Mouse (Mus musculus): Measurements from ENCODE around the gene Bzw2. TPM values are rescaled to one million over a fixed set of nuclear protein-coding genes. Genes with fewer than 3 reads are reported as not detected.

The Bzw2 gene
- polyA plus RNA-seq, 1 experiment = 101 TPM

- no peaks in the 10 kb centered on the region for H3K79me2 ChIP-seq (ENCODE audit: control insufficient read depth, insufficient read depth)
- H3ac ChIP-seq (ENCODE audit: control insufficient read depth, insufficient read length, low read depth) = no peak overlapping the region
- H3K27me3 ChIP-seq (ENCODE audit: control insufficient read depth, insufficient read depth, insufficient read length) = no peaks in the 10 kb centered on the region
- H3K79me3 ChIP-seq (ENCODE audit: low read depth) = no peaks in the 10 kb centered on the region
- H3K36me3 ChIP-seq (ENCODE audit: control insufficient read depth, insufficient read depth) = peaks cover 52% of the 10 kb centered on the region
- no peak for TF ChIP-seq MYOD1 (IDR thresholded peaks at IDR 0.05; ENCODE audit: control insufficient read depth, insufficient read length, low read depth)
- TF ChIP-seq CEBPB (IDR thresholded peaks at IDR 0.05; ENCODE audit: low read depth) = no peak
- no peak for TF ChIP-seq FOSL1 (IDR thresholded peaks at IDR 0.05; ENCODE audit: insufficient read depth, low read length, poor library complexity, severe bottlenecking)
- TF ChIP-seq USF1 (IDR thresholded peaks at IDR 0.05; ENCODE audit: low read depth) = no peak
- TF ChIP-seq MAX (IDR thresholded peaks at IDR 0.05) = no peak
- TF ChIP-seq CTCF (IDR thresholded peaks at IDR 0.05; ENCODE audit: control insufficient read depth, insufficient read depth, insufficient read length) = no peak
- TF ChIP-seq MYOG (IDR thresholded peaks at IDR 0.05; ENCODE audit: control insufficient read depth, extremely low read depth, insufficient read length) = no peak
- H3K4me3 ChIP-seq (ENCODE audit: insufficient read depth, poor library complexity, severe bottlenecking) = no peak overlapping the region
Measured at GRCm38 (mm10) chr12:36189610-36190009, 31.7 kb upstream of the Bzw2 start.

GRCm38 (mm10) chr12:36187081-36187480 is 29.2 kb upstream of the Bzw2 start:
- no peaks in the 10 kb centered on the region for H3K27me3 ChIP-seq (ENCODE audit: control insufficient read depth, insufficient read depth, insufficient read length)
- H3K36me3 ChIP-seq (ENCODE audit: control insufficient read depth, insufficient read depth) = peaks cover 65% of the 10 kb centered on the region
- no peaks in the 10 kb centered on the region for H3K79me2 ChIP-seq (ENCODE audit: control insufficient read depth, insufficient read depth)
- no peaks in the 10 kb centered on the region for H3K79me3 ChIP-seq (ENCODE audit: low read depth)
- H3ac ChIP-seq (ENCODE audit: control insufficient read depth, insufficient read length, low read depth) = no peak overlapping the region
- no peak for TF ChIP-seq FOSL1 (IDR thresholded peaks at IDR 0.05; ENCODE audit: insufficient read depth, low read length, poor library complexity, severe bottlenecking)
- no peak for TF ChIP-seq CEBPB (IDR thresholded peaks at IDR 0.05; ENCODE audit: low read depth)
- no peak for TF ChIP-seq MAX (IDR thresholded peaks at IDR 0.05)
- no peak for TF ChIP-seq MYOG (IDR thresholded peaks at IDR 0.05; ENCODE audit: control insufficient read depth, extremely low read depth, insufficient read length)
- no peak for TF ChIP-seq USF1 (IDR thresholded peaks at IDR 0.05; ENCODE audit: low read depth)
- no peak for TF ChIP-seq CTCF (IDR thresholded peaks at IDR 0.05; ENCODE audit: control insufficient read depth, insufficient read depth, insufficient read length)
- no peak for TF ChIP-seq MYOD1 (IDR thresholded peaks at IDR 0.05; ENCODE audit: control insufficient read depth, insufficient read length, low read depth)
- no peak overlapping the region for H3K4me3 ChIP-seq (ENCODE audit: insufficient read depth, poor library complexity, severe bottlenecking)

DNA sequence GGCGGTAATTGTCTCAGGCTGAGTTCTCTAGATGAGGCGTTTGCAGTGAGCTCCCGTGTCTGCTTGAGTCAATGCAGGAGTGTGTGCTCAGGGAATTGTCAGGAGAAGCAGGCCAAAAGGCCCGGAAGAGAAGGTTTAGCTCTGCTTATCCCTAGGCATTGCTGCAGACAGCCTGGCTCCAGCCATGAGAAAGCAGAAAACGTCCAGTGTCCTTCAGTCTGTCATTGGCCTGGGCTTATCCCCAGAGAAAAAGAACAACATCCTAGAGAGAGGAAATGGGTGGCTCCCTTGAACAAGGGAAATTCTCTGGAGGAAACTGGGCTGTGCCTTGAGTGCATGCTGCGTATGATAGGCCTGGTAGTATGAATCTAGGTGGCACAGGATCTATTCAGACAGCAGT is 24.7 kb upstream of the Bzw2 start:
- Histone ChIP-seq H3K79me2 (ENCODE audit: control insufficient read depth, insufficient read depth) (no peaks in the 10 kb centered on the region), H3K4me3 (ENCODE audit: insufficient read depth, poor library complexity, severe bottlenecking) (no peak overlapping the region), H3K27me3 (ENCODE audit: control insufficient read depth, insufficient read depth, insufficient read length) (no peaks in the 10 kb centered on the region), H3K36me3 (ENCODE audit: control insufficient read depth, insufficient read depth) (peaks cover 41% of the 10 kb centered on the region), H3ac (ENCODE audit: control insufficient read depth, insufficient read length, low read depth) (no peak overlapping the region), H3K79me3 (ENCODE audit: low read depth) (no peaks in the 10 kb centered on the region)
- TF ChIP-seq USF1 (IDR thresholded peaks at IDR 0.05; ENCODE audit: low read depth) (no peak), MYOG (IDR thresholded peaks at IDR 0.05; ENCODE audit: control insufficient read depth, extremely low read depth, insufficient read length) (no peak), CTCF (IDR thresholded peaks at IDR 0.05; ENCODE audit: control insufficient read depth, insufficient read depth, insufficient read length) (no peak), FOSL1 (IDR thresholded peaks at IDR 0.05; ENCODE audit: insufficient read depth, low read length, poor library complexity, severe bottlenecking) (no peak), MAX (IDR thresholded peaks at IDR 0.05) (no peak), CEBPB (IDR thresholded peaks at IDR 0.05; ENCODE audit: low read depth) (no peak), MYOD1 (IDR thresholded peaks at IDR 0.05; ENCODE audit: control insufficient read depth, insufficient read length, low read depth) (no peak)

- Histone ChIP-seq H3K4me3 (ENCODE audit: insufficient read depth, poor library complexity, severe bottlenecking) (no peak overlapping the region), H3K79me3 (ENCODE audit: low read depth) (no peaks in the 10 kb centered on the region), H3ac (ENCODE audit: control insufficient read depth, insufficient read length, low read depth) (no peak overlapping the region), H3K36me3 (ENCODE audit: control insufficient read depth, insufficient read depth) (peaks cover 39% of the 10 kb centered on the region), H3K27me3 (ENCODE audit: control insufficient read depth, insufficient read depth, insufficient read length) (no peaks in the 10 kb centered on the region), H3K79me2 (ENCODE audit: control insufficient read depth, insufficient read depth) (no peaks in the 10 kb centered on the region)
- no peak for TF ChIP-seq FOSL1 (IDR thresholded peaks at IDR 0.05; ENCODE audit: insufficient read depth, low read length, poor library complexity, severe bottlenecking)
- no peak for TF ChIP-seq MYOG (IDR thresholded peaks at IDR 0.05; ENCODE audit: control insufficient read depth, extremely low read depth, insufficient read length)
- TF ChIP-seq MYOD1 (IDR thresholded peaks at IDR 0.05; ENCODE audit: control insufficient read depth, insufficient read length, low read depth) = no peak
- TF ChIP-seq CTCF (IDR thresholded peaks at IDR 0.05; ENCODE audit: control insufficient read depth, insufficient read depth, insufficient read length) = no peak
- no peak for TF ChIP-seq CEBPB (IDR thresholded peaks at IDR 0.05; ENCODE audit: low read depth)
- TF ChIP-seq USF1 (IDR thresholded peaks at IDR 0.05; ENCODE audit: low read depth) = no peak
- TF ChIP-seq MAX (IDR thresholded peaks at IDR 0.05) = no peak
Measured at GRCm38 (mm10) chr12:36177227-36177626, 19.3 kb upstream of the Bzw2 start.

- no peaks in the 10 kb centered on the region for H3K79me3 ChIP-seq (ENCODE audit: low read depth)
- H3ac ChIP-seq (ENCODE audit: control insufficient read depth, insufficient read length, low read depth) = no peak overlapping the region
- TF ChIP-seq MYOD1 (IDR thresholded peaks at IDR 0.05; ENCODE audit: control insufficient read depth, insufficient read length, low read depth) (no peak), CEBPB (IDR thresholded peaks at IDR 0.05; ENCODE audit: low read depth) (no peak), FOSL1 (IDR thresholded peaks at IDR 0.05; ENCODE audit: insufficient read depth, low read length, poor library complexity, severe bottlenecking) (no peak), CTCF (IDR thresholded peaks at IDR 0.05; ENCODE audit: control insufficient read depth, insufficient read depth, insufficient read length) (no peak), MYOG (IDR thresholded peaks at IDR 0.05; ENCODE audit: control insufficient read depth, extremely low read depth, insufficient read length) (no peak), MAX (IDR thresholded peaks at IDR 0.05) (no peak), USF1 (IDR thresholded peaks at IDR 0.05; ENCODE audit: low read depth) (no peak)
- peaks cover 4% of the 10 kb centered on the region for H3K79me2 ChIP-seq (ENCODE audit: control insufficient read depth, insufficient read depth)
- peaks cover 3% of the 10 kb centered on the region for H3K36me3 ChIP-seq (ENCODE audit: control insufficient read depth, insufficient read depth)
- no peaks in the 10 kb centered on the region for H3K27me3 ChIP-seq (ENCODE audit: control insufficient read depth, insufficient read depth, insufficient read length)
- no peak overlapping the region for H3K4me3 ChIP-seq (ENCODE audit: insufficient read depth, poor library complexity, severe bottlenecking)
Measured at GRCm38 (mm10) chr12:36165299-36165698, 7.4 kb upstream of the Bzw2 start.
